Mouse (Mus musculus): Measurements from ENCODE around the gene Batf3.

- TF ChIP-seq CTCF (IDR thresholded peaks at IDR 0.05; ENCODE audit: control insufficient read depth, insufficient read depth, low read length): no peak
- no peak for TF ChIP-seq POLR2A (IDR thresholded peaks at IDR 0.05; ENCODE audit: borderline replicate concordance, control insufficient read depth, low read depth, low read length)
Measured at GRCm38 (mm10) chr1:191114868-191115267, 17.2 kb downstream of the Batf3 start.
